Mouse (Mus musculus) frontal cortex, postnatal 36 days (tissue): ENCODE measurements around the gene Eme2.

Experiments used
- DNase-seq, 2 experiments: peaks; one replicate each; pipeline ENCODE4 v3.0.0; 2022; ENCODE audit warnings: low spot score in 2 of 2

Eme2 gene

GRCm38 (mm10) chr17:24874405-24874745 is 20.5 kb downstream of the Eme2 start:
- DNase-seq, result no peak

- DNase-seq, result no peak
These were observed 21.0 kb downstream of the Eme2 start for GRCm38 (mm10) chr17:24873695-24874404.

- DNase-seq, result peak in 1 of 2 experiments; percentile 52
These were observed 27.0 kb downstream of the Eme2 start for GRCm38 (mm10) chr17:24867914-24868313.

GRCm38 (mm10) chr17:24865776-24866175 is 29.1 kb downstream of the Eme2 start, which contains the start of gene Igfals:
TSS of gene Igfals (plus strand) at chr17:24865997.
- DNase-seq, result no peak

GRCm38 (mm10) chr17:24861785-24862184 is 33.1 kb downstream of the Eme2 start:
- no peak for DNase-seq

- DNase-seq, result no peak
These were observed 34.8 kb downstream of the Eme2 start for GRCm38 (mm10) chr17:24860076-24860475.

GRCm38 (mm10) chr17:24858967-24859366 is 35.9 kb downstream of the Eme2 start:
- DNase-seq, result no peak

GRCm38 (mm10) chr17:24857831-24858470 is 36.9 kb downstream of the Eme2 start:
- no peak for DNase-seq

- no peak for DNase-seq
These were observed 38.3 kb downstream of the Eme2 start for GRCm38 (mm10) chr17:24856589-24856988.

- no peak for DNase-seq
These were observed 38.9 kb downstream of the Eme2 start for GRCm38 (mm10) chr17:24855838-24856464.

- no peak for DNase-seq
These were observed 43.3 kb downstream of the Eme2 start for GRCm38 (mm10) chr17:24851381-24852125.

GRCm38 (mm10) chr17:24850773-24851127 is 44.1 kb downstream of the Eme2 start:
- no peak for DNase-seq

GRCm38 (mm10) chr17:24850065-24850772 is 44.7 kb downstream of the Eme2 start, which contains the start of gene Fahd1:
TSS of gene Fahd1 (minus strand) at chr17:24850364.
- peak; percentile 96 for DNase-seq

- no peak for DNase-seq
These were observed 45.2 kb downstream of the Eme2 start for GRCm38 (mm10) chr17:24849733-24850064.

- DNase-seq, result no peak
These were observed 46.3 kb downstream of the Eme2 start for GRCm38 (mm10) chr17:24848600-24849031.

GRCm38 (mm10) chr17:24847386-24847785 is 47.5 kb downstream of the Eme2 start:
- no peak for DNase-seq

- no peak for DNase-seq
These were observed 50.4 kb downstream of the Eme2 start for GRCm38 (mm10) chr17:24844525-24844924.

- DNase-seq, result no peak
These were observed 52.3 kb downstream of the Eme2 start for GRCm38 (mm10) chr17:24842631-24843030.

GRCm38 (mm10) chr17:24841133-24841532 is 53.8 kb downstream of the Eme2 start:
- DNase-seq, result no peak

- DNase-seq, result no peak
These were observed 54.5 kb downstream of the Eme2 start for GRCm38 (mm10) chr17:24840341-24840740.

GRCm38 (mm10) chr17:24839842-24840241 is 55.0 kb downstream of the Eme2 start, which contains the start of gene Hagh:
TSS of gene Hagh (plus strand) at chr17:24840143.
- DNase-seq, result peak in 1 of 2 experiments; percentile 9
